Mouse (Mus musculus): ENCODE results near the gene Uap1.

Gene Uap1

GRCm38 (mm10) chr1:170164053-170164614 lies 10.6 kb downstream of the Uap1 start:
- DNase-seq, result no peak

- DNase-seq, result no peak
Measured at GRCm38 (mm10) chr1:170163398-170163943, 11.3 kb downstream of the Uap1 start.

GRCm38 (mm10) chr1:170161852-170162251 lies 12.9 kb downstream of the Uap1 start:
- DNase-seq, result no peak

- no peak for DNase-seq
Measured at GRCm38 (mm10) chr1:170160397-170160938, 14.3 kb downstream of the Uap1 start.

- no peak for DNase-seq
Measured at GRCm38 (mm10) chr1:170159707-170160106, 15.1 kb downstream of the Uap1 start.

GRCm38 (mm10) chr1:170155761-170156160 lies 19.0 kb downstream of the Uap1 start:
- DNase-seq, result no peak

GRCm38 (mm10) chr1:170155298-170155697 lies 19.5 kb downstream of the Uap1 start:
- no peak for DNase-seq

- DNase-seq, result no peak
Measured at GRCm38 (mm10) chr1:170153986-170154385, 20.8 kb downstream of the Uap1 start.

GRCm38 (mm10) chr1:170152552-170152951 lies 22.2 kb downstream of the Uap1 start:
- no peak for DNase-seq

- no peak for DNase-seq
Measured at GRCm38 (mm10) chr1:170150870-170151269, 23.9 kb downstream of the Uap1 start.

GRCm38 (mm10) chr1:170149756-170150155 lies 25.0 kb downstream of the Uap1 start:
- peak; percentile 38 for DNase-seq

GRCm38 (mm10) chr1:170148536-170148935 lies 26.2 kb downstream of the Uap1 start:
- no peak for DNase-seq

GRCm38 (mm10) chr1:170147651-170148448 lies 26.9 kb downstream of the Uap1 start:
- peak; percentile 29 for DNase-seq

GRCm38 (mm10) chr1:170145606-170146005 lies 29.2 kb downstream of the Uap1 start:
- no peak for DNase-seq

GRCm38 (mm10) chr1:170142256-170142871 lies 32.4 kb downstream of the Uap1 start:
- DNase-seq, result no peak

- DNase-seq, result no peak
Measured at GRCm38 (mm10) chr1:170141626-170142025, 33.1 kb downstream of the Uap1 start.

- DNase-seq, result peak; percentile 69
Measured at GRCm38 (mm10) chr1:170136351-170137009, 38.3 kb downstream of the Uap1 start.

- no peak for DNase-seq
Measured at GRCm38 (mm10) chr1:170134264-170134663, 40.5 kb downstream of the Uap1 start.

GRCm38 (mm10) chr1:170130962-170131361 lies 43.8 kb downstream of the Uap1 start:
- no peak for DNase-seq

GRCm38 (mm10) chr1:170124644-170125043 lies 50.1 kb downstream of the Uap1 start:
- DNase-seq, result no peak

GRCm38 (mm10) chr1:170113616-170114015 lies 61.1 kb downstream of the Uap1 start:
- no peak for DNase-seq

GRCm38 (mm10) chr1:170112261-170112660 lies 62.5 kb downstream of the Uap1 start:
- no peak for DNase-seq

- no peak for DNase-seq
Measured at GRCm38 (mm10) chr1:170111651-170112226, 63.0 kb downstream of the Uap1 start.
